Mouse (Mus musculus) limb, embryonic 13.5 days (tissue): Measurements from ENCODE around the gene Gm17364. TPM values are rescaled to one million over a fixed set of nuclear protein-coding genes. Genes with fewer than 3 reads are reported as not detected.

ENCODE experiments used
- ATAC-seq: fragments of 200-750 bp; cut with Nextera tagmentation; 2 replicates; pipeline ENCODE4 v1.8.0; 2017; ENCODE audit warnings: low read depth, moderate number of reproducible peaks, moderate TSS enrichment; ENCODE audit not compliant: low FRiP score
- H3K27ac ChIP-seq: fragments of 300-500 bp; sonication (generic); 2 replicates; pipeline ENCODE4 v1.5.1; 2015; ENCODE audit warnings: inconsistent platforms, mild to moderate bottlenecking, moderate library complexity
- H3K27me3 ChIP-seq: fragments of 300-500 bp; sonication (generic); 2 replicates; pipeline ENCODE4 v1.6.1; 2015; ENCODE audit warnings: mild to moderate bottlenecking, inconsistent platforms
- H3K36me3 ChIP-seq: fragments of 300-500 bp; sonication (generic); 2 replicates; pipeline ENCODE4 v1.6.1; 2015; ENCODE audit warnings: inconsistent platforms, mild to moderate bottlenecking, moderate library complexity
- H3K4me1 ChIP-seq: fragments of 300-500 bp; sonication (generic); 2 replicates; pipeline ENCODE4 v1.6.1; 2015; ENCODE audit warnings: inconsistent platforms
- H3K4me2 ChIP-seq: fragments of 300-500 bp; sonication (generic); replicated peaks from 2 replicates; pipeline ENCODE4 v1.6.1; 2015; ENCODE audit warnings: inconsistent platforms, mild to moderate bottlenecking, moderate library complexity
- H3K4me3 ChIP-seq: fragments of 300-500 bp; sonication (generic); 2 replicates; pipeline ENCODE4 v1.5.1; 2015; ENCODE audit warnings: moderate library complexity, mild to moderate bottlenecking, inconsistent platforms
- H3K9ac ChIP-seq: fragments of 300-500 bp; sonication (generic); 2 replicates; pipeline ENCODE4 v1.6.1; 2015; ENCODE audit warnings: mild to moderate bottlenecking, inconsistent platforms
- H3K9me3 ChIP-seq: fragments of 300-500 bp; sonication (generic); 2 replicates; pipeline ENCODE4 v1.6.1; 2016; ENCODE audit warnings: inconsistent platforms
- WGBS: fragments of 180-500 bp; shearing (Covaris S2); methylation state at CpG from one replicate; pipeline ENCODE4 v1.1.7; 2015; 5-methylcytosine and 5-hydroxymethylcytosine counted together
- polyA plus RNA-seq: library from polyadenylated mRNA; unstranded; fragments of >200 nt; fragmentation: Nextera tagmentation; extraction: Ambion mirVana; gene quantifications from 2 replicates; pipeline ENCODE4 v1.2.1, GENCODE M21; 2015

Gene Gm17364
- polyA plus RNA-seq, result not detected in 2 replicates

GRCm38 (mm10) chr13:41273927-41274650 is at the start of gene Gm17364:
Gene Gm17364 (minus strand): TSS chr13:41273977.
- peaks cover 15% of the 10 kb centered on the region for H3K36me3 ChIP-seq
- ATAC-seq, result no peak
- no peaks in the 10 kb centered on the region for H3K27me3 ChIP-seq
- WGBS, result 92% methylated on average over 10 of the region's 10 CpGs
- no peaks in the 10 kb centered on the region for H3K4me1 ChIP-seq
- H3K9ac ChIP-seq, result no peak within 1 kb of the TSS
- no peak within 1 kb of the TSS for H3K4me2 ChIP-seq
- H3K9me3 ChIP-seq, result no peaks in the 10 kb centered on the region
- H3K27ac ChIP-seq, result no peak within 1 kb of the TSS
- no peak within 1 kb of the TSS for H3K4me3 ChIP-seq

- Histone ChIP-seq H3K27ac (no peak overlapping the region; the same call in 1 of the 2 replicates), H3K4me2 (no peak overlapping the region), H3K4me3 (no peak overlapping the region), H3K27me3 (no peaks in the 10 kb centered on the region), H3K9me3 (no peaks in the 10 kb centered on the region), H3K36me3 (peaks cover 20% of the 10 kb centered on the region), H3K4me1 (peaks cover 3% of the 10 kb centered on the region; the same call in 1 of the 2 replicates), H3K9ac (no peak overlapping the region)
- ATAC-seq, result no peak
- WGBS, result 41% methylated on average over 3 of the region's 3 CpGs
These were observed 47.7 kb upstream of the Gm17364 start for GRCm38 (mm10) chr13:41321433-41321832.

GRCm38 (mm10) chr13:41320749-41321148 is 47.0 kb upstream of the Gm17364 start:
- no peak overlapping the region for H3K9ac ChIP-seq
- H3K9me3 ChIP-seq, result no peaks in the 10 kb centered on the region
- no peak overlapping the region for H3K4me2 ChIP-seq
- 91% methylated on average over 5 of the region's 5 CpGs for WGBS
- H3K4me3 ChIP-seq, result no peak overlapping the region
- H3K27ac ChIP-seq, result no peak overlapping the region
- H3K36me3 ChIP-seq, result peaks cover 27% of the 10 kb centered on the region
- peaks cover 3% of the 10 kb centered on the region; the same call in 1 of the 2 replicates for H3K4me1 ChIP-seq
- no peaks in the 10 kb centered on the region for H3K27me3 ChIP-seq
- no peak for ATAC-seq

GRCm38 (mm10) chr13:41302716-41303115 is 28.9 kb upstream of the Gm17364 start:
- Histone ChIP-seq H3K4me2 (no peak overlapping the region), H3K4me1 (no peaks in the 10 kb centered on the region), H3K9ac (no peak overlapping the region), H3K36me3 (no peaks in the 10 kb centered on the region), H3K27me3 (no peaks in the 10 kb centered on the region), H3K27ac (no peak overlapping the region), H3K9me3 (no peaks in the 10 kb centered on the region), H3K4me3 (no peak overlapping the region)
- 63% methylated on average over 10 of the region's 10 CpGs for WGBS
- ATAC-seq, result no peak

GRCm38 (mm10) chr13:41300037-41300436 is 26.3 kb upstream of the Gm17364 start:
- no peak overlapping the region for H3K4me2 ChIP-seq
- H3K4me3 ChIP-seq, result no peak overlapping the region
- H3K36me3 ChIP-seq, result no peaks in the 10 kb centered on the region
- 66% methylated on average over 4 of the region's 4 CpGs for WGBS
- no peaks in the 10 kb centered on the region for H3K4me1 ChIP-seq
- H3K27ac ChIP-seq, result no peak overlapping the region
- no peaks in the 10 kb centered on the region for H3K27me3 ChIP-seq
- no peak for ATAC-seq
- H3K9me3 ChIP-seq, result no peaks in the 10 kb centered on the region
- no peak overlapping the region for H3K9ac ChIP-seq

GRCm38 (mm10) chr13:41298996-41299395 is 25.2 kb upstream of the Gm17364 start:
- Histone ChIP-seq H3K4me1 (no peaks in the 10 kb centered on the region), H3K4me2 (no peak overlapping the region), H3K36me3 (no peaks in the 10 kb centered on the region), H3K27ac (no peak overlapping the region), H3K4me3 (no peak overlapping the region), H3K27me3 (no peaks in the 10 kb centered on the region), H3K9me3 (no peaks in the 10 kb centered on the region), H3K9ac (no peak overlapping the region)
- no peak for ATAC-seq
- 33% methylated on average over 5 of the region's 5 CpGs for WGBS

- 26% methylated on average over 2 of the region's 2 CpGs for WGBS
- Histone ChIP-seq H3K27ac (no peak overlapping the region), H3K27me3 (no peaks in the 10 kb centered on the region), H3K4me2 (no peak overlapping the region), H3K4me1 (no peaks in the 10 kb centered on the region), H3K36me3 (no peaks in the 10 kb centered on the region), H3K4me3 (no peak overlapping the region), H3K9me3 (no peaks in the 10 kb centered on the region), H3K9ac (no peak overlapping the region)
- no peak for ATAC-seq
These were observed 24.8 kb upstream of the Gm17364 start for GRCm38 (mm10) chr13:41298533-41298932.

GRCm38 (mm10) chr13:41296396-41296795 is 22.6 kb upstream of the Gm17364 start:
- H3K4me2 ChIP-seq, result no peak overlapping the region
- no peak for ATAC-seq

GRCm38 (mm10) chr13:41295886-41296285 is 22.1 kb upstream of the Gm17364 start:
- no peak overlapping the region for H3K27ac ChIP-seq
- no peaks in the 10 kb centered on the region for H3K4me1 ChIP-seq
- H3K4me2 ChIP-seq, result no peak overlapping the region
- H3K9ac ChIP-seq, result no peak overlapping the region
- H3K27me3 ChIP-seq, result no peaks in the 10 kb centered on the region
- no peaks in the 10 kb centered on the region for H3K9me3 ChIP-seq
- no peak for ATAC-seq
- no peaks in the 10 kb centered on the region for H3K36me3 ChIP-seq
- WGBS, result 70% methylated on average over 6 of the region's 6 CpGs
- H3K4me3 ChIP-seq, result no peak overlapping the region

More at GRCm38 (mm10) chr13:41296396-41296795, 22.6 kb upstream of the Gm17364 start:
- Histone ChIP-seq H3K4me3 (no peak overlapping the region), H3K9me3 (no peaks in the 10 kb centered on the region), H3K4me1 (no peaks in the 10 kb centered on the region), H3K27me3 (no peaks in the 10 kb centered on the region), H3K9ac (no peak overlapping the region), H3K27ac (no peak overlapping the region), H3K36me3 (no peaks in the 10 kb centered on the region)
- 83% methylated on average over 10 of the region's 10 CpGs for WGBS

- Histone ChIP-seq H3K36me3 (no peaks in the 10 kb centered on the region), H3K4me1 (no peaks in the 10 kb centered on the region), H3K9me3 (no peaks in the 10 kb centered on the region), H3K9ac (no peak overlapping the region), H3K4me3 (no peak overlapping the region), H3K27me3 (no peaks in the 10 kb centered on the region), H3K27ac (no peak overlapping the region), H3K4me2 (no peak overlapping the region)
- WGBS, result 71% methylated on average over 5 of the region's 5 CpGs
- no peak for ATAC-seq
These were observed 19.8 kb upstream of the Gm17364 start for GRCm38 (mm10) chr13:41293595-41293994.

- Histone ChIP-seq H3K27ac (no peak overlapping the region), H3K4me2 (no peak overlapping the region), H3K4me1 (no peaks in the 10 kb centered on the region), H3K9ac (no peak overlapping the region), H3K4me3 (no peak overlapping the region), H3K9me3 (no peaks in the 10 kb centered on the region), H3K27me3 (no peaks in the 10 kb centered on the region), H3K36me3 (no peaks in the 10 kb centered on the region)
- WGBS, result 84% methylated on average over 4 of the region's 4 CpGs
- ATAC-seq, result no peak
These were observed 17.7 kb upstream of the Gm17364 start for GRCm38 (mm10) chr13:41291466-41291974.

GRCm38 (mm10) chr13:41286285-41286684 is 12.5 kb upstream of the Gm17364 start:
- no peak overlapping the region for H3K27ac ChIP-seq
- no peaks in the 10 kb centered on the region for H3K9me3 ChIP-seq
- WGBS, result 88% methylated on average over 3 of the region's 3 CpGs
- no peak overlapping the region for H3K4me2 ChIP-seq
- no peaks in the 10 kb centered on the region for H3K27me3 ChIP-seq
- H3K4me1 ChIP-seq, result no peaks in the 10 kb centered on the region
- H3K36me3 ChIP-seq, result no peaks in the 10 kb centered on the region
- no peak overlapping the region for H3K4me3 ChIP-seq
- no peak for ATAC-seq
- no peak overlapping the region for H3K9ac ChIP-seq

- H3K9ac ChIP-seq, result no peak overlapping the region
- H3K4me2 ChIP-seq, result no peak overlapping the region
- no peaks in the 10 kb centered on the region for H3K4me1 ChIP-seq
- WGBS, result 64% methylated on average over 4 of the region's 4 CpGs
- no peaks in the 10 kb centered on the region for H3K36me3 ChIP-seq
- no peaks in the 10 kb centered on the region for H3K27me3 ChIP-seq
- no peak overlapping the region for H3K4me3 ChIP-seq
- no peak for ATAC-seq
- H3K27ac ChIP-seq, result no peak overlapping the region
- no peaks in the 10 kb centered on the region for H3K9me3 ChIP-seq
These were observed 11.7 kb upstream of the Gm17364 start for GRCm38 (mm10) chr13:41285448-41285847.
